Mouse (Mus musculus): ENCODE measurements at regions not wholly inside any gene's neighbourhood (a gene's known extent, or its start where the extent isn't known, plus 50 kb on each side); places are given as distances from the start of the nearest gene placed in this dataset.

DNA sequence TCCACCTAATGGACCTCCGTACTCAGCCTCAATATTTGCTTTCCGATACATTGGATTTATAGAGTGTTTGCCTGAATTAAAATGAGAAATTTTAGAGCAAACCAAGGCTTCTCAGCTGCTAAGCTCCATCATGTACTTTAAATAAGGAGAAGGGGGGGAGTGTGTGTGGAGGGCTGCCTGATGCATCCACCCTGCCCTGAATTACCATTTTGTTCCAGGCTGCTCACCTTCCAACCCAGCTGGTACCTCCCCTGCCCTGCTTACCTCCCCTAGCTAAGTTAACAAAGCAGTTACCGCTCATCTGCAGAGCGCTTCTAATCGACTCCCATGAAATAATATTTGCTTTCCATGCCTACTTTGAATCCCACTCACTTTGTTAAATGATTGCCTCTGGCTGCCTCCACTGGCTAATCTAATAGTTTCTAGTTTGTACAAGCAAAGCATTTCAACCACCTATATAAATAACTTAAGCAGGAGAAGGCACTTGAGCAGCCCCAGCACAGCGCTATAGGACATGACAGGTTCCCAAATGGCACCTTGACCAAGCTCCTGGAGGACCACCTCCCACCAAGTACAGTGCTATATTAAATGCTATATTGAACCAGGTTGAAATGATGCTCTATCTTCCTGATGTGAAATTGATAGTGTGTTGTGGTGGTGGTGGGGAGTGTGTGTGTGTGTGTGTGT lies 449.0 kb downstream of the Gm826 start:
- TF ChIP-seq POLR2A (IDR thresholded peaks at IDR 0.05; ENCODE audit: low read depth, low read length): no peak
- no peak for TF ChIP-seq JUND (conservative IDR thresholded peaks at IDR 0.05; ENCODE audit: low read depth, low read length)
- no peak for TF ChIP-seq KAT2A (IDR thresholded peaks at IDR 0.05; ENCODE audit: insufficient replicate concordance, low read length)
- no peak for TF ChIP-seq MAX (IDR thresholded peaks at IDR 0.05; ENCODE audit: low read length)
- TF ChIP-seq IRF4 (IDR thresholded peaks at IDR 0.05; ENCODE audit: low read depth, low read length): no peak
- no peak for TF ChIP-seq TBP (conservative IDR thresholded peaks at IDR 0.05; ENCODE audit: low read depth, low read length)
- TF ChIP-seq RCOR1 (conservative IDR thresholded peaks at IDR 0.05; ENCODE audit: low read depth, low read length): no peak
- TF ChIP-seq CTCF (conservative IDR thresholded peaks at IDR 0.05 in 1 of 2, IDR thresholded peaks at IDR 0.05 in 1 of 2; ENCODE audit: low read depth in 2 of 2, low read length in 2 of 2): no peak
- TF ChIP-seq MXI1 (IDR thresholded peaks at IDR 0.05; ENCODE audit: low read depth, low read length): no peak
- TF ChIP-seq JUN (IDR thresholded peaks at IDR 0.05; ENCODE audit: insufficient read depth, low read depth, low read length): no peak
- no peak for TF ChIP-seq ZNF384 (IDR thresholded peaks at IDR 0.05; ENCODE audit: low read depth, low read length)
- no peak for TF ChIP-seq SMC3 (IDR thresholded peaks at IDR 0.05; ENCODE audit: low read depth, low read length)
- TF ChIP-seq BHLHE40 (IDR thresholded peaks at IDR 0.05; ENCODE audit: low read depth, low read length): no peak
- TF ChIP-seq USF1 (IDR thresholded peaks at IDR 0.05; ENCODE audit: low read depth, low read length): no peak
- no peak for TF ChIP-seq ZC3H11A (IDR thresholded peaks at IDR 0.05; ENCODE audit: low read depth, low read length)
- no peak for TF ChIP-seq ZMIZ1 (IDR thresholded peaks at IDR 0.05; ENCODE audit: low read depth, low read length)
- no peak for TF ChIP-seq ZKSCAN1 (IDR thresholded peaks at IDR 0.05; ENCODE audit: borderline replicate concordance, low read depth, low read length)
- no peak for TF ChIP-seq HCFC1 (IDR thresholded peaks at IDR 0.05; ENCODE audit: low read depth, low read length)
- no peak for TF ChIP-seq EP300 (IDR thresholded peaks at IDR 0.05; ENCODE audit: low read length)
- no peak for TF ChIP-seq MAZ (IDR thresholded peaks at IDR 0.05; ENCODE audit: low read depth, low read length)
- no peak overlapping the region for H3K4me2 ChIP-seq (ENCODE audit: insufficient read depth, low read depth, poor library complexity, severe bottlenecking)
- H3K9me3 ChIP-seq (replicated peaks; ENCODE audit: low read length): no peaks in the 10 kb centered on the region
- H3K36me3 ChIP-seq (replicated peaks in 1 of 2; ENCODE audit: control insufficient read depth in 1 of 2, insufficient read depth in 1 of 2, low read length in 1 of 2): no peaks in the 10 kb centered on the region
- no peak overlapping the region for H3K9ac ChIP-seq (ENCODE audit: insufficient read depth, low read depth)
- no peaks in the 10 kb centered on the region for H3K79me2 ChIP-seq (replicated peaks; ENCODE audit: control insufficient read depth, extremely low read depth, insufficient read depth, poor library complexity, severe bottlenecking)
- DNase-seq (ENCODE audit: extremely low read depth): no peak
- dilution Hi-C loops (cut with MboI; ENCODE audit: extremely low pct_ligation_motif_present, extremely low pct_unique_long_range_greater_than_20kb, low sequenced_read_pairs) (no loop called here), in situ Hi-C loops (cut with MboI; ENCODE audit: low pct_ligation_motif_present, low pct_unique_long_range_greater_than_20kb, low sequenced_read_pairs) (no loop called here)
- H3K4me1 ChIP-seq (ENCODE audit: control insufficient read depth in 1 of 2, insufficient read depth in 2 of 2): no peaks in the 10 kb centered on the region
- peaks cover 15% of the 10 kb centered on the region for H3K27me3 ChIP-seq (replicated peaks)
- no peak overlapping the region for H3K4me3 ChIP-seq (replicated peaks in 1 of 3; ENCODE audit: low read depth in 2 of 3, low read length in 2 of 3, poor library complexity in 1 of 3)
- no peak overlapping the region for H3K27ac ChIP-seq (ENCODE audit: insufficient read depth, low read depth)

- Histone ChIP-seq H3K4me1 (ENCODE audit: control insufficient read depth in 1 of 2, insufficient read depth in 2 of 2) (no peaks in the 10 kb centered on the region), H3K27ac (ENCODE audit: insufficient read depth, low read depth) (no peak overlapping the region), H3K4me2 (ENCODE audit: insufficient read depth, low read depth, poor library complexity, severe bottlenecking) (no peak overlapping the region), H3K9ac (ENCODE audit: insufficient read depth, low read depth) (no peak overlapping the region), H3K27me3 (replicated peaks) (peaks cover 62% of the 10 kb centered on the region), H3K9me3 (replicated peaks; ENCODE audit: low read length) (no peaks in the 10 kb centered on the region), H3K36me3 (replicated peaks in 1 of 2; ENCODE audit: control insufficient read depth in 1 of 2, insufficient read depth in 1 of 2, low read length in 1 of 2) (no peaks in the 10 kb centered on the region), H3K79me2 (replicated peaks; ENCODE audit: control insufficient read depth, extremely low read depth, insufficient read depth, poor library complexity, severe bottlenecking) (no peaks in the 10 kb centered on the region), H3K4me3 (replicated peaks in 1 of 3; ENCODE audit: low read depth in 2 of 3, low read length in 2 of 3, poor library complexity in 1 of 3) (no peak overlapping the region)
- TF ChIP-seq RCOR1 (conservative IDR thresholded peaks at IDR 0.05; ENCODE audit: low read depth, low read length) (no peak), MAZ (IDR thresholded peaks at IDR 0.05; ENCODE audit: low read depth, low read length) (no peak), TBP (conservative IDR thresholded peaks at IDR 0.05; ENCODE audit: low read depth, low read length) (no peak)
- dilution Hi-C loops (cut with MboI; ENCODE audit: extremely low pct_ligation_motif_present, extremely low pct_unique_long_range_greater_than_20kb, low sequenced_read_pairs): no loop called here
- DNase-seq (ENCODE audit: extremely low read depth): no peak
- in situ Hi-C loops (cut with MboI; ENCODE audit: low pct_ligation_motif_present, low pct_unique_long_range_greater_than_20kb, low sequenced_read_pairs): no loop called here
These were observed 467.0 kb downstream of the Gm826 start for GRCm38 (mm10) chr2:159866981-159867380.
